Mouse (Mus musculus) ES-E14 (cell line): ENCODE results near the gene Galnt2. TPM values are rescaled to one million over a fixed set of nuclear protein-coding genes. Genes with fewer than 3 reads are reported as not detected.

Experiments used
- DNase-seq: peaks from one replicate; pipeline ENCODE4 v3.0.0-alpha.2; 2013; ENCODE audit warnings: low read depth, low spot score
- H3K27ac ChIP-seq: 2 replicates; pipeline ENCODE4 v1.5.1; 2012; ENCODE audit warnings: low read depth, mild to moderate bottlenecking, low read length, moderate library complexity, mixed read lengths; ENCODE audit not compliant: poor library complexity, insufficient read depth, severe bottlenecking
- H3K36me3 ChIP-seq: 2 replicates; pipeline ENCODE4 v1.6.1; 2012; ENCODE audit warnings: mild to moderate bottlenecking, low read length, moderate library complexity, mixed read lengths; ENCODE audit not compliant: control insufficient read depth, poor library complexity, insufficient read depth, severe bottlenecking
- H3K4me1 ChIP-seq, 2 experiments: fragments of 150-350 bp in 1 of 2; sonication (generic) in 1 of 2; 2 replicates each; pipeline ENCODE4 v1.6.1; 2012; ENCODE audit warnings: low read length in 2 of 2, mild to moderate bottlenecking in 1 of 2, mixed read lengths in 1 of 2; ENCODE audit not compliant: control insufficient read depth in 2 of 2, insufficient read depth in 2 of 2, poor library complexity in 1 of 2
- H3K4me3 ChIP-seq, 2 experiments: fragments of 150-350 bp in 1 of 2; sonication (generic) in 1 of 2; 2 replicates each; pipeline ENCODE4 v1.5.1; 2012; ENCODE audit warnings: low read length in 2 of 2, low read depth in 1 of 2, mild to moderate bottlenecking in 1 of 2, mixed read lengths in 1 of 2; ENCODE audit not compliant: insufficient read depth in 1 of 2, poor library complexity in 1 of 2, severe bottlenecking in 1 of 2
- H3K9ac ChIP-seq: 2 replicates; pipeline ENCODE4 v1.6.1; 2012; ENCODE audit warnings: low read depth, mild to moderate bottlenecking, low read length, mixed read lengths; ENCODE audit not compliant: poor library complexity, insufficient read depth, severe bottlenecking
- H3K9me3 ChIP-seq: fragments of 150-350 bp; sonication (generic); 2 replicates; pipeline ENCODE4 v1.6.1; 2012; ENCODE audit warnings: low read depth, mild to moderate bottlenecking, low read length; ENCODE audit not compliant: control insufficient read depth, insufficient read depth
- CHD2 ChIP-seq: IDR thresholded peaks from 2 replicates; pipeline ENCODE4 v1.6.1; 2014; ENCODE audit warnings: mild to moderate bottlenecking, low read depth, low read length, inconsistent platforms
- HCFC1 ChIP-seq: IDR thresholded peaks from 2 replicates; pipeline ENCODE4 v1.6.1; 2012; ENCODE audit warnings: low read length, inconsistent platforms, borderline replicate concordance; ENCODE audit not compliant: insufficient read depth
- MAFK ChIP-seq: IDR thresholded peaks from 2 replicates; pipeline ENCODE4 v1.6.1; 2014; ENCODE audit warnings: mild to moderate bottlenecking, low read depth, low read length, inconsistent platforms; ENCODE audit not compliant: insufficient read depth
- ZC3H11A ChIP-seq: IDR thresholded peaks from 2 replicates; pipeline ENCODE4 v1.6.1; 2012; ENCODE audit warnings: low read depth, mild to moderate bottlenecking, inconsistent platforms, low read length, borderline replicate concordance
- ZNF384 ChIP-seq: IDR thresholded peaks from 2 replicates; pipeline ENCODE4 v1.6.1; 2012; ENCODE audit warnings: low read depth, low read length, inconsistent platforms
- in situ Hi-C, 2 experiments: fragments of 600-800 bp; cut with MboI; formaldehyde crosslinking; loops; one replicate each; pipeline ENCODE4 v1.15.1; 2025; ENCODE audit warnings: low sequenced_read_pairs in 2 of 2, inconsistent platforms in 1 of 2; ENCODE audit not compliant: unreplicated experiment in 2 of 2
- total RNA-seq: library from RNA; depleted of rRNA; stranded (reverse); fragments of 300-350 nt; gene quantifications from 2 replicates; pipeline ENCODE4 v1.2.3, GENCODE M21; 2012

The Galnt2 gene
- total RNA-seq, 1 experiment: 45.6 TPM

- Histone ChIP-seq H3K36me3 (peaks cover 6% of the 10 kb centered on the region; the same call in 1 of the 2 replicates), H3K4me1 (peaks cover 0 to 8% of the 10 kb centered on the region in 2 experiments; a peak in 1 of 4 replicates), H3K9me3 (no peaks in the 10 kb centered on the region), H3K9ac (no peak overlapping the region), H3K27ac (no peak overlapping the region), H3K4me3 (no peak overlapping the region)
- in situ Hi-C loops: no loop called here
- no peak for DNase-seq
- TF ChIP-seq MAFK: no peak
- no peak for TF ChIP-seq ZC3H11A
- no peak for TF ChIP-seq ZNF384
- TF ChIP-seq CHD2: no peak
- no peak for TF ChIP-seq HCFC1
Measured at GRCm38 (mm10) chr8:124290911-124291691, 59.9 kb downstream of the Galnt2 start.

DNA sequence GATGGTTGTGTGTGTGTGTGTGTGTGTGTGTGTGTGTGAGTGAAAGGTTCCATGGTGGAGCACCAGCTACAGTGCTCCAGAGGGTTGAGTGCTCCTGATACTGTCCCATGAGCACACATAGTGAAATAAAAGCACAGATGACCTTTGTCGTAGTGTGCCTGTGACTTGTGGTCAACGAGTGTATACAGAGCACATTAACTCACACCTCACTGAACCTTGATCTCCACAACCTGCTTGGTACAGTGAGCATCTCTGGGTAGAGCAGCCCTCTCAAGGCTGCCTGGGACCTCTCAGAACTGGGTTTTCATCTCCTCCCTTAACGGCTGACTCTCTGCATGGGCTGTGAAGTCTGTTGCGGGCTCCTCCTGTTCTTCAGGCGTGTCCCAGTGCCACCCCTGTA, 60.5 kb downstream of the Galnt2 start:
- no peak overlapping the region for H3K9ac ChIP-seq
- H3K36me3 ChIP-seq: peaks cover 6% of the 10 kb centered on the region; the same call in 1 of the 2 replicates
- H3K9me3 ChIP-seq: no peaks in the 10 kb centered on the region
- peaks cover 0 to 3% of the 10 kb centered on the region in 2 experiments; a peak in 1 of 4 replicates for H3K4me1 ChIP-seq
- no peak for DNase-seq
- in situ Hi-C loops: no loop called here
- H3K27ac ChIP-seq: no peak overlapping the region
- H3K4me3 ChIP-seq: no peak overlapping the region
- TF ChIP-seq CHD2 (no peak), ZNF384 (no peak), MAFK (no peak), ZC3H11A (no peak), HCFC1 (no peak)

- DNase-seq: no peak
- in situ Hi-C loops: no loop called here
- H3K9me3 ChIP-seq: no peaks in the 10 kb centered on the region
- no peak overlapping the region for H3K4me3 ChIP-seq
- H3K4me1 ChIP-seq: no peaks in the 10 kb centered on the region
- no peak overlapping the region for H3K9ac ChIP-seq
- peaks cover 6% of the 10 kb centered on the region; the same call in 1 of the 2 replicates for H3K36me3 ChIP-seq
- TF ChIP-seq MAFK: no peak
- TF ChIP-seq ZC3H11A: no peak
- no peak for TF ChIP-seq ZNF384
- TF ChIP-seq CHD2: no peak
- TF ChIP-seq HCFC1: no peak
- H3K27ac ChIP-seq: no peak overlapping the region
Measured at GRCm38 (mm10) chr8:124292965-124293364, 61.8 kb downstream of the Galnt2 start.

DNA sequence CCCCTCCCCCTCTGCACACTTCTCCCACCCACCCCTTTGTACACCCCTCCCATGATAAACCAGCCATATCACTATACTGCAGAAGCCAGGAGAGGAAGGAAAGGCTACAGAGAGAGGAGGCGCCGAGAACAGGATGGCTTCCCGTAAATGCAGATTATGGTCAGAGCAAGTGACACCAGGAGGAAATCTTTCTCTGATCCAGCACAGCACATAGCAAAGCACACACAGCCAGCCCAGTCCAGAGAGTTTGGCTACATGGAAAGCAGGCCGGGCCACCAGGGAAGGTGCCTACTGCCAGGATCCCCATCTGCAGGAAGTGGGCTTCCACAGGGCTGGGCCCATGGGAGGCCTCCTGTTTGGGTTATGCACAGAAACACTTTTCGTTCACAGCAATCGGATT, 63.2 kb downstream of the Galnt2 start:
- H3K9ac ChIP-seq: no peak overlapping the region
- in situ Hi-C loops: no loop called here
- no peak overlapping the region for H3K4me3 ChIP-seq
- no peak for TF ChIP-seq ZNF384
- no peak for TF ChIP-seq MAFK
- no peak for TF ChIP-seq ZC3H11A
- no peak for TF ChIP-seq CHD2
- TF ChIP-seq HCFC1: no peak
- no peaks in the 10 kb centered on the region for H3K4me1 ChIP-seq
- no peaks in the 10 kb centered on the region for H3K9me3 ChIP-seq
- no peak for DNase-seq
- no peak overlapping the region for H3K27ac ChIP-seq
- peaks cover 9% of the 10 kb centered on the region; the same call in 1 of the 2 replicates for H3K36me3 ChIP-seq

DNA sequence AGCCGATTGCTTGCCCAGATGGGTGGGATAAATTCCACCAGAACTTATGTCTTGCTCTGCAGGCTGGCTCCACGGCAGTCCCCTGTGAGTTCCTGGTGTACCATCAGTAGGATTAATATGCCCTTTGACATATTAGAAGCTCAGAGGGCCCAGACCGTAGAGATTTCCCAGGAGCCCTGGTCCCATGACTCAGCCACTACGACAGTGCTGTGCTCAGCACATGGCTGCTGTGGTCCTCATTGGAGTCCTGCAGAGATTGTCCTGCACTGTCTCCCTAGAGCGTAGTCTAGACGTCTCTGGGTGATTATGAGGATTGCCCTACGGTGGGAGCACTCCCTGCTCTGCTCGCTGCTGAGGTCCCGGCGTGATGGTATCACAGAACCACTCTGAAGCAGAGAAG, 63.7 kb downstream of the Galnt2 start:
- Histone ChIP-seq H3K4me1 (no peaks in the 10 kb centered on the region), H3K9me3 (no peaks in the 10 kb centered on the region), H3K4me3 (no peak overlapping the region), H3K27ac (no peak overlapping the region), H3K9ac (no peak overlapping the region), H3K36me3 (peaks cover 9% of the 10 kb centered on the region; the same call in 1 of the 2 replicates)
- DNase-seq: no peak
- no peak for TF ChIP-seq CHD2
- TF ChIP-seq MAFK: no peak
- TF ChIP-seq ZC3H11A: no peak
- TF ChIP-seq HCFC1: no peak
- no peak for TF ChIP-seq ZNF384
- in situ Hi-C loops: no loop called here
